Mouse (Mus musculus): ENCODE data around the gene Cryzl2. TPM values are rescaled to one million over a fixed set of nuclear protein-coding genes. Genes with fewer than 3 reads are reported as not detected.

Gene Cryzl2
- polyA plus RNA-seq, 1 experiment: 442 TPM

- no peaks in the 10 kb centered on the region for H3K27me3 ChIP-seq (replicated peaks; ENCODE audit: control insufficient read depth, insufficient read depth, low read length)
- no peak overlapping the region for H3K27ac ChIP-seq (ENCODE audit: insufficient read depth, low read depth, low read length)
- no peaks in the 10 kb centered on the region for H3K36me3 ChIP-seq (ENCODE audit: control insufficient read depth, insufficient read depth, low read length)
- H3K4me1 ChIP-seq (ENCODE audit: control insufficient read depth, insufficient read depth, low read length): peaks cover 3% of the 10 kb centered on the region; the same call in 1 of the 2 replicates
- no peak overlapping the region for H3K4me3 ChIP-seq (ENCODE audit: insufficient read depth, low read depth, low read length)
- WGBS: 54% methylated on average over 5 of the region's 5 CpGs
- peak; percentile 27 for DNase-seq
- TF ChIP-seq CTCF (conservative IDR thresholded peaks at IDR 0.05; ENCODE audit: insufficient read depth, insufficient read length, low read depth, low read length) (no peak), POLR2A (IDR thresholded peaks at IDR 0.05; ENCODE audit: low read depth, low read length) (no peak)
Observed at GRCm38 (mm10) chr1:157526625-157527024, 68.2 kb downstream of the Cryzl2 start.

DNA sequence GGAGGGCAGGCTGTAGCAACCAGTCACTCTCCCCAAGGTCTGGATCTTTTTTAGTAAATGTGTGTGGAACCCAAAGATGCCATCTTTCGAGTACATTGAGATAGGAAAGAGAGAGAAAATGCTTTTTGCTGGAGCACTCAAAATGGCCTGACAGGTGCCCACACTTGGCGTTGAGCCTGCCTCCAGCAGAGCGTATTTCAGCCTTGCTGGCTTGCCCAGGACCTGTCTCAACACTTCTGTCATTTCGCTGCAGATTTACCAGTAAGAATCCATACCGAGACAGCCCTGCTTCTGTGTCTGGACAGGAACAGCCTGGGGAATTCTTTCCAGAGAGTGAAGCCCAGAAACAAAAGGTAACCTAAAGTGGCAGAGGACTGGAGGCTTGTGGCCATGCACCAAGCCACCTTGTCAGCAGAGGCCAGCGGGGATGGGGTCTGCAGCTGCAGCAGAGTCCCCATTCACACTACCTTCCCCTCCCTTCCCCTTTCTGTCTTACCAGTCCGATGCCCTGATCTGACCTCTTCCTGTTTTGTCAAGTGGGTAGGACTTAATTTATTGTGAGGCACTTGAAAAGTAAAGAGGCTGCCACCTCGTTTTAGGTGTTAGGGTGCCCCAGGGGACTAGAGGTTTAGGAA is 74.6 kb downstream of the Cryzl2 start:
- TF ChIP-seq POLR2A (IDR thresholded peaks at IDR 0.05; ENCODE audit: low read depth, low read length): no peak
- TF ChIP-seq CTCF (conservative IDR thresholded peaks at IDR 0.05; ENCODE audit: insufficient read depth, insufficient read length, low read depth, low read length): no peak
- Histone ChIP-seq H3K27ac (ENCODE audit: insufficient read depth, low read depth, low read length) (no peak overlapping the region), H3K36me3 (ENCODE audit: control insufficient read depth, insufficient read depth, low read length) (no peaks in the 10 kb centered on the region), H3K4me3 (ENCODE audit: insufficient read depth, low read depth, low read length) (no peak overlapping the region), H3K4me1 (ENCODE audit: control insufficient read depth, insufficient read depth, low read length) (no peaks in the 10 kb centered on the region), H3K27me3 (replicated peaks; ENCODE audit: control insufficient read depth, insufficient read depth, low read length) (no peaks in the 10 kb centered on the region)
- 62% methylated on average over 8 of the region's 8 CpGs for WGBS
- no peak for DNase-seq

DNA sequence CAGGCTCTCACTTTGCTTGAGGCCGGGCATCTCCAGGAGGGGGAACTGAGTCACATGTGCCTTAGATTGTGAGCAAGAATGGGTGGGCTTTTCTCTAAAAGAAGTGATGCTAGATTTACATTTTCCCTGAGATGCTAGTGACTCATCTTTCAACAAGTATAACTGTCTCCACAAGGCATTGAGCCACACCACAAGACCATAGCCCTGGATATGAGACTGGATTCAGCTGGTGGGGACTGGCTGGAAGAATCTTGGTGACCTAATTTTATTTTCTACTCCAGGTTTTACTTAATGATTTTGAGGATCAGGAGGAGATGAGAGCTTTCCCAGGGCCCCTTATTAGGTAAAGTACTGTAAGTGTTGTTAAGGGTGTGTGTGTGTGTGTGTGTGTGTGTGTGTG is 77.2 kb downstream of the Cryzl2 start:
- H3K4me1 ChIP-seq (ENCODE audit: control insufficient read depth, insufficient read depth, low read length): no peaks in the 10 kb centered on the region
- H3K36me3 ChIP-seq (ENCODE audit: control insufficient read depth, insufficient read depth, low read length): no peaks in the 10 kb centered on the region
- TF ChIP-seq POLR2A (IDR thresholded peaks at IDR 0.05; ENCODE audit: low read depth, low read length) (no peak), CTCF (conservative IDR thresholded peaks at IDR 0.05; ENCODE audit: insufficient read depth, insufficient read length, low read depth, low read length) (no peak)
- no peak overlapping the region for H3K4me3 ChIP-seq (ENCODE audit: insufficient read depth, low read depth, low read length)
- H3K27ac ChIP-seq (ENCODE audit: insufficient read depth, low read depth, low read length): no peak overlapping the region
- WGBS: 97% methylated on average over 1 of the region's 1 CpGs
- no peak for DNase-seq
- H3K27me3 ChIP-seq (replicated peaks; ENCODE audit: control insufficient read depth, insufficient read depth, low read length): no peaks in the 10 kb centered on the region

DNA sequence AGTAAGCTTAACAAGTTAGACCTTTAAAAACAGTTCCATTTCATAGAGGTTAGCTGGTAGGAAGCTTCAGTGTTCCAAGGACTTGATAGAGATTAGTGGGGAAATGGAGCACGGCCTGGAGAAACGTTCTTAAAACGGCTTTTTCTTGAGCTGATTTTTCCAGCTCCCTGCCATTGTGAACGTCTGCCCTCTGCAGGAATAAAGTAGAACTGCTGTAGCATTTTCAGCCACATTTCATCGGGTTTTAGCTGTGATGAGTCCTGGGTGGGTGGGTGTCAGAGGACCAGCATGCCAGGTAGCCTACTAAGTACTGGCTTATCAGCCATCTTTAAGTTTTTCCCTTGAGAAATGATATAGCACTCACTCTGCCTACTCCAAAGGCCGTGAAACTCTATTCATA is 78.1 kb downstream of the Cryzl2 start:
- Histone ChIP-seq H3K4me1 (ENCODE audit: control insufficient read depth, insufficient read depth, low read length) (no peaks in the 10 kb centered on the region), H3K4me3 (ENCODE audit: insufficient read depth, low read depth, low read length) (no peak overlapping the region), H3K27me3 (replicated peaks; ENCODE audit: control insufficient read depth, insufficient read depth, low read length) (no peaks in the 10 kb centered on the region), H3K27ac (ENCODE audit: insufficient read depth, low read depth, low read length) (no peak overlapping the region), H3K36me3 (ENCODE audit: control insufficient read depth, insufficient read depth, low read length) (no peaks in the 10 kb centered on the region)
- 11% methylated on average over 6 of the region's 6 CpGs for WGBS
- peak; percentile 53 for DNase-seq
- TF ChIP-seq CTCF (conservative IDR thresholded peaks at IDR 0.05; ENCODE audit: insufficient read depth, insufficient read length, low read depth, low read length) (peak; percentile 61), POLR2A (IDR thresholded peaks at IDR 0.05; ENCODE audit: low read depth, low read length) (no peak)

DNA sequence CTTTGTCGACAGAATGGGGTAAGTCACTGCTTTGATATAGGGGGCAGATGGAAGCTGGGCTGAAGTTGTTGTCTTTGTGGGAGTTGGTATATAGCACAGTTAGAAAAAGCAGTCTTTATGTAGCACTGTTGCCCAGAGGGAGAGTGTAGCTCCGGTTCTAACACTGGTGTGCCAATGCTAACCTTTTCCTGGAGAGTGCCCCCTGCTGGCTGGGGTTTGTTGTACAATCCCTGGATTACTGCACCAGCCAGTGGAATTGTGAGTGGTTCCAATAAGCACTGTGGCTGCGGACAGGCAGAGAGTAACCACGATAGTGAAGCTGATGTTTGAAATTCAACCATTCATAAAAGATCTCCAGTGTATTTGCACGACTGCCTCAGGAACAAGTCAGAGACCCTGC is 79.3 kb downstream of the Cryzl2 start:
- peak; percentile 33 for DNase-seq
- WGBS: 81% methylated on average over 5 of the region's 5 CpGs
- no peaks in the 10 kb centered on the region for H3K36me3 ChIP-seq (ENCODE audit: control insufficient read depth, insufficient read depth, low read length)
- H3K27ac ChIP-seq (ENCODE audit: insufficient read depth, low read depth, low read length): no peak overlapping the region
- peak; percentile 56 for TF ChIP-seq CTCF (conservative IDR thresholded peaks at IDR 0.05; ENCODE audit: insufficient read depth, insufficient read length, low read depth, low read length)
- TF ChIP-seq POLR2A (IDR thresholded peaks at IDR 0.05; ENCODE audit: low read depth, low read length): no peak
- no peaks in the 10 kb centered on the region for H3K27me3 ChIP-seq (replicated peaks; ENCODE audit: control insufficient read depth, insufficient read depth, low read length)
- no peaks in the 10 kb centered on the region for H3K4me1 ChIP-seq (ENCODE audit: control insufficient read depth, insufficient read depth, low read length)
- H3K4me3 ChIP-seq (ENCODE audit: insufficient read depth, low read depth, low read length): no peak overlapping the region

Other genes with a start within 250 kb of the Cryzl2 start
- 3.4 and 4.0 TPM in 2 replicates for gene Rasal2, start 46.0 kb upstream of the Cryzl2 start, polyA plus RNA-seq (2012; rRNA removed)
- 2.4 and 2.9 TPM in 2 replicates for gene Sec16b, start 48.2 kb downstream of the Cryzl2 start, polyA plus RNA-seq (2012; rRNA removed)

Data from kidney, adult 2 months (tissue).